Mouse (Mus musculus) CH12.LX (cell line): ENCODE measurements around the gene Tmem131l.

Source experiments
- POLR2A ChIP-seq: IDR thresholded peaks from 2 replicates; pipeline ENCODE4 v1.6.1; 2011; ENCODE audit warnings: low read depth, mild to moderate bottlenecking, improper control_type of control experiment, low read length
- USF2 ChIP-seq: conservative IDR thresholded peaks from 2 replicates; pipeline ENCODE4 v1.6.1; 2011; ENCODE audit warnings: low read depth, low read length, improper control_type of control experiment

DNA sequence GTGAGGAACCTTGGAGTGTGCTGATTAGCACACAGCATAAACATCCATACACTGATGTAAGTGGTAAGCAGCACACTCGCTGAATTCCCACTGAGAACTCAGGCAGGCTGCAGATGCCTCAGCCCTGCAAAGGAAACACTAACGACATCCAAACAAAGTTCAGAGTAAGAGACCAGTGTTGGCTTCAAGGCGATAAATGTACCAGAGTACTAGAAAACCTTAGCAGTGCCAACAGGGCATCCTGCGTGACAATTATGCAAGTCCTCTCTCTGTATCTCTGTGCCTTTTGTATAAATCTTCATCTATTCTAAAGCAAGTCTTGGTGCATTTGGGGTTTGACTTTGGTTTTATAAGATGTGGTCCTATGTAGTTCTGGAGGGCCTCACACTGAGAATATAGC is 11.0 kb downstream of the Tmem131l start:
- TF ChIP-seq POLR2A (no peak), USF2 (no peak)
